Mouse (Mus musculus): ENCODE measurements around the gene Cers3.

Gene Cers3

DNA sequence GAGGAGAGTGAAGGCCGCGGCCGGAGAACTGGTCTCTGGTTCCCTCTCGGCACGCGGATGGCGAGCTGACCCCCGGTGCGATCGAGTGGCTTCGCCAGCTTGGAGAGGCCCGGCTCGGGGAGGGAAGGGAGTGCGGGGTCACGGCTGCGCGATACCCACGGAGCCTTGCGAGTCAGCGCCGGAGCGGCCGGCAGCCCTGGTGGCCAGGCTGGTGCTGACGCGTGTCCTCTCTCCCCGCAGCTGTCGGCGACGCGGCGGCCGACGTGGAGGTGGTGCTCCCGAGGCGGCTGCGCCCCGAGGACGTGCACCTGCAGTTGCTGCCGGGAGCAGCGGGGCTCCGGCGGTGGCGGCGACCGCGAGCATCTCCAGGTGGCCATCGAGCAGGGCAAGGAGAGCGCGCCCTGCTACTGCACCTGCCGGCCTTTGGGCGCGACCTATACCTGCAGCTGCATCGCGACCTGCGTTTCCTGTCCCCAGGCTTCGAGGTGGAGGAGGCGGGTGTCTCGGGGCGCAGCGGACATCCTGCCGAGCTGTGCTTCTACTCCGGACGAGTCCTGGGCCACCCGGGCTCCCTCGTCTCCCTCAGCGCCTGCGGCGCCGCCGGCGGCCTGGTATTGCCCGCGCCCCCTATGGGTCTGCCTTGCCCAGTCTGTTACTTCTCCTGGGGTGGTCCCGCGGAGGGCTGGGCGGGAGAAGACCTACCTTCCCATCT, 96.9 kb downstream of the Cers3 start:
- DNase-seq (ENCODE audit: low spot score in 2 of 2): peak; percentile 10 to 38

GRCm38 (mm10) chr7:66841165-66841564, 97.9 kb downstream of the Cers3 start:
- DNase-seq (ENCODE audit: low spot score in 2 of 2): no peak

DNA sequence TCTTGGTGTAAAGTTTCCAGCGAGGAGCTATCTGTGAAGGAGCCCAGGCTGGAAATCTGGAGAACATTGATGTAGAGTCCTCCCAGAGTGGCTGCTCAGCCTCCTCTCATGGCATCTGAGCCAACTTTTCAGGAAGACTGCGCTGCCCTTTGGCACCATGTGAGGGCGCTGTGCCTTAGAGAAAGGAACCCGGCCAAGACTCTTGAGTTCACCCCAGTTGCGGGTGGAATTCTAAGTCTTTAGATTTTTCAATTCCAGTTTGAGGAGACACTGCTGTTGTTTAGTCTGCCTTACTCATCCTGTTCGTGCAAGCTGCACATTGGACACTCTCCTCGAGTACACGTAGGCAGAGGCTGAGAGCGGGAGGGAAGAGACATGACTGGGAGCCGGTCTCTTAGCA, 98.7 kb downstream of the Cers3 start:
- DNase-seq (ENCODE audit: low spot score in 2 of 2): peak; percentile 53 to 68

- no peak for DNase-seq (ENCODE audit: low spot score in 2 of 2)
Measured at GRCm38 (mm10) chr7:66843846-66844245, 100.5 kb downstream of the Cers3 start.

GRCm38 (mm10) chr7:66846582-66846981, 103.3 kb downstream of the Cers3 start:
- DNase-seq (ENCODE audit: low spot score in 2 of 2): no peak

DNA sequence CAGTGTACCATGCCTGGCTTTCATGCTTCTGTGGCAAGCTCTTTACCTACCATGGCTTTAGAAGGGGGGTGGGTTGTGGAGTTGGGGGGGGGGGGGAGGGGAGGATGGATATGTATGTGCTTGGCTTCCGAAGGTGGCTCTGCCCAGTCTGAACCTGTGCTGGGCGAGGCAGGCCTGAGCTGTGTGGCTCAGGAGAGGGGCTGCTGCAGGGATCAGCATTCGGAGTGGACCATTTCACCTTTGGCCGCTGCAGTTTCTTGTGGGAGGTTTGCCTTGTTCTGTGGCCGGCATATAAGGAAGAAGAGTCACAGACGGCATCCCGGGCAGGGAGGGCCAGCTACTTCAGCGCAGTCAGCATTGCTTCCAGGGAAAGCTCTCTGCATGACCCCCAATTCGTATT, 104.0 kb downstream of the Cers3 start:
- DNase-seq (ENCODE audit: low spot score in 2 of 2): no peak

GRCm38 (mm10) chr7:66849316-66849715, 106.0 kb downstream of the Cers3 start:
- no peak for DNase-seq (ENCODE audit: low spot score in 2 of 2)

DNA sequence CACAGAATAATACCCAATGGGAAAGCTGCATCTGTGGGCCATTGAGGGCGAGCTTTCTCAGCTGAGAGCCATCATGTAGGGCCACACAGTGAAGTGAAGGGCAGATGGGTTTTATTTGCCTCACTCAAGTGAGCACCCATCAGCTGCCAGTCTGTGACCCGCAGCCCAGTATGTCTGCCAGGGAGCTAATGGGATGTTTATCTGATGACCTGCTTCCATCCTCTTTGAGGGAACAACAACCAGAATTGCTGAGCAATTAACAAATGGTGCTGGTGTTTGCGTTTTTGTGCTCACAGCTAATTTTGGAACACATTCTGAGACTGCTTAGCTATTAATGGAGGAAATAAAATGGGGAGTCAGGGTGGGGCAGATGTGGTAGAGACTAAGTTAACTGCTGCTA, 108.9 kb downstream of the Cers3 start:
- no peak for DNase-seq (ENCODE audit: low spot score in 2 of 2)

GRCm38 (mm10) chr7:66857610-66858009, 114.3 kb downstream of the Cers3 start:
- DNase-seq (ENCODE audit: low spot score in 2 of 2): no peak

DNA sequence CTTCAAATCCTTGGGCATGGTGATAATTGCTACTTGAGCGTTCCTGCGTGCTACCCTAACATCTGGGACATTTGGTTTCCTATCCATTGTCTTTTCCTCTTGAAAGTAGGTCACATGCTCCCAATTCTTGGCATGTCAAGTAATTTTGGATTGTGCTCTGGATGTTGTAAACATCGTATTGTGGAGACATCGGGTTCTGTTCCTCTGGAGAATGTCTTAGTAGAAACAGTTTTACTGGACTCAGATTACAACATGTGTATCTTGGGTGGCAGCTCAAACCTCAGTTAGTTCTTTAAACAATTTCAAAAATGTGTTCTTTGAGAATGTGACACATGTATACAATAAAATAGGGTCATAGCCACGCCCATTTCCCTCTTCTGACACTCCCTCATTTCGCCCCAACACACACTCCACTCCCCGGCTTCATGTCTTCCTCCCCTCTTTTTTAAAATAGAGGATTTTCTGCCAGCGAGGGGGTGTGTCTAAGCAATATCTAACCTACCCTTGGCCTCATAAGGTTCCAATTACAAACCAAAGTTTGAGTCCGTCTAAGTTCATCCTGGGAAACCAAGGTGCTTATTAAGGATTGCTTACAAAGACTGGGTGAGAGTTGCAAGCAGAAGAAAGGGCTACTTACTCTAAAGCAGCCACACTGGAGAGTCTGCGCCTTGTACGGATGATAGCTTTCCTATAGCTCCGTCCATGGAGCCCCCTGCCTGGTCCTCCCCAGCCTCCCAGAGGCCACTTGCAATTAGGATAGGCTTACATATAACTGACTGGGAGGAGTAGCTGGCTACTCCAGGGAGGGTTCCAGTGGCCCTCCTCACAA, 115.2 kb downstream of the Cers3 start:
- DNase-seq (ENCODE audit: low spot score in 2 of 2): no peak

- DNase-seq (ENCODE audit: low spot score in 2 of 2): no peak
Measured at GRCm38 (mm10) chr7:66859220-66859619, 115.9 kb downstream of the Cers3 start.

GRCm38 (mm10) chr7:66866944-66867718, 123.8 kb downstream of the Cers3 start:
- DNase-seq (ENCODE audit: low spot score in 2 of 2): no peak

DNA sequence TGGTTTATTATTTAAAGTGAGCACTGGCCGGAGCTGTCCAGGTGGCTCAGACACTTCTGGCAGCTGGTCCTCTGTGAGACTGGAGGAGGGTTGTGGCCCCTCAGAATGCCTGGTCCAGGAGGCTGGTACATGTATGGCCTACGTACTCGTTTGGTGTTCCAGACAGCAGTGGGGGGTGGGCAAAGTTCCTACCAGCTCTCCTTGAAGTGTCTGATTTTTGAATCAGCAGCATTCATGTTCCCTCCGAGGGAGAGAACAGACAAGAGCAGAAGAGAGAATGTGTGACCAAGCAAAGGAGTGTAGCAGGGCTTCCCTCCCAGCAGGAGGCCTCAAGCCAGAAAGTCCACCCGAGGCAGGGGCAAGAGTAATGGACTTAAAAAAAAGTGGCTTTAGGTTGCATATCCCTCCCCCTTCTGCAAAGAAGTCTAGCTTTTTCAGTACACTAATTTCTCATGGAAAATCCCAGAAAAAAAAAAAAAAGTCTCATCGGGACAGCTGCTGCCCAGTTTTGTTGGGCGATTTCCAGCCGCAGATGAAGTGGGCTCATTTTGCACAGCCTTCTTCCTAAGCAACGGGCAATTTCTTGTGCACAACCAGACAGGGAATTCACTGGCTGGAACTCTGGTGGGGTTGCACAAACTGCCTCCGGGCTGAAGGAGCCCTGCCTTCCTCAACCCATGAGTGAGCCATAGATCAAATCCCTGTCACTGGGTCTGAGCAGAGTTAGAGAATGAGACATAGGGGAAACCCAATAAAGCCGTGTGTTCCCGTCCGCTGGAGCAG, 124.6 kb downstream of the Cers3 start:
- DNase-seq (ENCODE audit: low spot score in 2 of 2): no peak

GRCm38 (mm10) chr7:66871520-66871919, 128.2 kb downstream of the Cers3 start:
- no peak for DNase-seq (ENCODE audit: low spot score in 2 of 2)

- no peak for DNase-seq (ENCODE audit: low spot score in 2 of 2)
Measured at GRCm38 (mm10) chr7:66871940-66872511, 128.7 kb downstream of the Cers3 start.

DNA sequence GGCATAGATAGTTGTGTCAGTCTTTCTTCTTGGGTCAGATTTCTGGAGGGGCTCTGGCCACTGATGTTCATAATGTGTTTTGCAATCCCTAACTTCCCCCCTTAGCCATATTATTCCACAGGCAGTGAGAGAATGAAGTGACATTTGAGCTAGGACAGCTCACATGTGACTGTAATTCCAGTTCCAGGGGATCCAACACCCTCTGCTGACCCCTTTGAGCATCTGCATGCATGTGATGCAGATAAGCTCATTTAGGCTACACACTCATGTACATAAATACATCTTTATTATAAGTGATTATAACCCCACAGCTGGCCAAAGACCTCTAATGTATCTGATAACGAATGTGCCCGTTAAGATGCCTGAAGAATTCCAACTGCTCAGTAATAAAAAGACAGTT, 129.9 kb downstream of the Cers3 start:
- DNase-seq (ENCODE audit: low spot score in 2 of 2): no peak
